Mouse (Mus musculus) stomach, embryonic 14.5 days (tissue): ENCODE measurements around the gene Glod4. TPM values are rescaled to one million over a fixed set of nuclear protein-coding genes. Genes with fewer than 3 reads are reported as not detected.

Source experiments
- ATAC-seq: fragments of 200-750 bp; cut with Nextera tagmentation; 2 replicates; pipeline ENCODE4 v1.8.0; 2017; ENCODE audit warnings: low read depth, moderate TSS enrichment; ENCODE audit not compliant: insufficient number of reproducible peaks, insufficient read depth, low FRiP score
- H3K27ac ChIP-seq: fragments of 300-500 bp; sonication (generic); 2 replicates; pipeline ENCODE4 v1.5.1; 2014; ENCODE audit warnings: mild to moderate bottlenecking, low read length, moderate library complexity, mixed read lengths
- H3K27me3 ChIP-seq: fragments of 300-500 bp; sonication (generic); 2 replicates; pipeline ENCODE4 v1.6.1; 2014; ENCODE audit warnings: low read length, control low read depth, mixed read lengths; ENCODE audit not compliant: control insufficient read depth, insufficient read depth
- H3K36me3 ChIP-seq: fragments of 300-500 bp; sonication (generic); 2 replicates; pipeline ENCODE4 v1.6.1; 2014; ENCODE audit warnings: mild to moderate bottlenecking, control low read depth, low read length, moderate library complexity, mixed read lengths; ENCODE audit not compliant: control insufficient read depth, insufficient read depth
- H3K4me1 ChIP-seq: fragments of 300-500 bp; sonication (generic); 2 replicates; pipeline ENCODE4 v1.6.1; 2014; ENCODE audit warnings: low read length, control low read depth, mixed read lengths; ENCODE audit not compliant: control insufficient read depth, insufficient read depth
- H3K4me2 ChIP-seq: fragments of 300-500 bp; sonication (generic); replicated peaks from 2 replicates; pipeline ENCODE4 v1.6.1; 2014; ENCODE audit warnings: low read depth, low read length, control low read depth
- H3K4me3 ChIP-seq: fragments of 300-500 bp; sonication (generic); 2 replicates; pipeline ENCODE4 v1.5.1; 2014; ENCODE audit warnings: low read depth, low read length, control low read depth
- H3K9ac ChIP-seq: fragments of 300-500 bp; sonication (generic); replicated peaks from 2 replicates; pipeline ENCODE4 v1.6.1; 2014; ENCODE audit warnings: low read depth, mild to moderate bottlenecking, control low read depth, low read length, moderate library complexity, mixed read lengths
- H3K9me3 ChIP-seq: fragments of 300-500 bp; sonication (generic); 2 replicates; pipeline ENCODE4 v1.6.1; 2016; ENCODE audit warnings: low read depth, low read length, control low read depth; ENCODE audit not compliant: control insufficient read depth
- WGBS: fragments of 180-500 bp; shearing (Covaris S2); extraction: QIAGEN DNeasy Blood & Tissue Kit; methylation state at CpG from one replicate; pipeline ENCODE4 v1.1.7; 2014; 5-methylcytosine and 5-hydroxymethylcytosine counted together
- polyA plus RNA-seq: library from polyadenylated mRNA; unstranded; fragments of >200 nt; fragmentation: Nextera tagmentation; extraction: Ambion mirVana; gene quantifications from 2 replicates; pipeline ENCODE4 v1.2.1, GENCODE M21; 2014

Glod4 gene
- polyA plus RNA-seq, 1 experiment from 2014 or later, result 155 TPM

DNA sequence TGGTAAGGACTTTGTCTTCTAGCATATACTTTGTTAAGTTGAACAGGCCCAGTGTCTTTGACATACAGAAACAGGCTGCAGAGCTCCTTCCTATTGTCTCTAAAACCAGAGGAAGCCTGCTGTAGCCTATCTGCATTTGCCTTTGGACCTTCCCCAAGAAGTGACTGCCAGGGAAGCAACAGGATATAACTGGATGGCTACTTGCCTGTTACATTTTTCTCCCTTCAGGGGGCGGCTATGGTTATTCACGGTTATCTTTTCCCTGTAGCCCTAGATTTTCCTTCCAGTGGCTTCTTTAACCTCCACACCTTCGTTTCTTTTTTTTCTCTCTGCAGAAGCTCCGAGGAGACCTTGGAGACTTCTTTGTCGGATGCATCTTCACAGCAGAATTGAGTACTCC, 36.7 kb downstream of the Glod4 start:
- Histone ChIP-seq H3K9ac (no peak overlapping the region), H3K9me3 (no peaks in the 10 kb centered on the region), H3K4me1 (0 out of 2 replicates have a peak, but pooled peaks cover 6% of the 10 kb centered on the region), H3K4me3 (no peak overlapping the region), H3K4me2 (no peak overlapping the region), H3K36me3 (peaks cover 25% of the 10 kb centered on the region), H3K27ac (no peak overlapping the region), H3K27me3 (no peaks in the 10 kb centered on the region)
- ATAC-seq, result no peak
- WGBS, result 85% methylated on average over 5 of the region's 5 CpGs

DNA sequence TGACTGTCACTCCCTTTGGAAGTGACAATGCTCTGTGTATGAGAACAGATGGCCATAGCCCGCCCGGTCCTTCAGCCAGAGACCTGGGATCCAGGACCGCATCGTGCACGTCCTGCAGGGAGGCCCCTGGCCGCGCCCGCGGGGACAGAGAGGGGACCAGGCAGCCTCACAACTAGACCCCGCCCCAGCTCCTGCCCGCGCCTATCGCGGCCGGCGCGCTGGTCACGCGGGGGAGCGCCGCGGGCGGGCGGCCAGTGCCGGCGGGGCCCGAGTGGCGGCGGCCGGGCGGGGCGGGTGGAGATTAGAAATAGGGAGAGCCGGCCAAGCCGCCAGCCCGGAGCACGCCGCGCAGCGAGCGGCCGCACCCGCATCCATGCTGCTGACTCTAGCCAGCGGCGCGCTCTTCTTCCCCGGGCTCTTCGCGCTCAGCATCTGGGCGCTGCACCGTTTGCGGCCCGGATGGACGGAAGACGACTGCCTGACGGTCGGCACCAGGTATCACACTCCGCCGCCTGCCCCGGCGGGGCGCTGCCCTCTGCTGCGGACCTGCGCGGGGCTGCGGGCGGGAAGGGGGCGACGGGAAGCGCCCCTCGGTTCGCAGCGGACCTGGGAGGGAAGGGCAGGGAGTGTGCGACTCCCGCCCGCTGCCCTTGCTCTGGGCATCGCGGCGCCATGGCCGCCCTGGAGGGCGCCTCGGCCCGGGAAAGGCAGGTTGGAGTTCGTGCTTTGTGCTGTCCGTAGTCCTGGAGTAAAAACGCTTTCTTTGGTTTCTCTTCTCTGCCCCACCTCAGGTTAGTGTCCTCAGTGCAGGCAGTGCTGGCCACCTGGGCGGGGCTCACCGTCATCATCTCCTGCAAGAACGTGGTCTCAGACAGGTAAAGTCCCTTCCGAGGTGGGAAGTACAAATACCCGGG, 41.5 kb downstream of the Glod4 start:
- 0 out of 2 replicates have a peak, but pooled peaks cover 6% of the 10 kb centered on the region for H3K4me1 ChIP-seq
- ATAC-seq, result peak; percentile 96
- peaks cover 3% of the 10 kb centered on the region for H3K36me3 ChIP-seq
- H3K27me3 ChIP-seq, result no peaks in the 10 kb centered on the region
- H3K27ac ChIP-seq, result peak overlapping the region; percentile 64
- H3K9ac ChIP-seq, result peak overlapping the region; percentile 91
- under 1% methylated on average over 90 of the region's 90 CpGs for WGBS
- H3K4me2 ChIP-seq, result peak overlapping the region; percentile 90
- H3K4me3 ChIP-seq, result peak overlapping the region; percentile 97
- H3K9me3 ChIP-seq, result no peaks in the 10 kb centered on the region

DNA sequence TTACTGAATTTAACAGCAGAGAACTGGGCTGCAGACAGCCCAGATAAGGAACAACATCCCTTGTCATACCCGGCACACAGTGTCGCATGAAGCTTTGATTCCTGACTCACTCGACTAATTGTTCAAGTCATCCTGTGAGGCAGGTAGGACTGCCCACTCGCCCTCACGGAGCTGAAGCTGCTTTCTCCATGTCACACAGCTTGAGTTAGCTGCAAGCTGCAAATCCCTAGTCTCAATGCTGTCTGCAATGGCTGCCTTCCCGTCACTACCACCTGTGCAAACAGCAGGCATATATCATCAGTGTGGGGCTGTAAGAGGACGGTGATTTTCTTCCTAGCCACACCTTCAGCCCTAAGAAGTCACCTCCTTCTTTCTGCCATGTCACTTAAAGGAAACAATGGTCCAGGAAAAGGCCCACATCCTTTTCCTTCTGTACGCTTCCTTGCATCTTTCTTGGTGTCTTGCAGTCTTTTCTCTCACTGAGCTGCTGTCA, 46.5 kb downstream of the Glod4 start:
- Histone ChIP-seq H3K36me3 (no peaks in the 10 kb centered on the region), H3K27ac (peak overlapping the region; percentile 75), H3K9me3 (no peaks in the 10 kb centered on the region), H3K4me2 (peak overlapping the region; percentile 6), H3K27me3 (no peaks in the 10 kb centered on the region), H3K4me3 (no peak overlapping the region), H3K9ac (no peak overlapping the region), H3K4me1 (no peaks in the 10 kb centered on the region)
- no peak for ATAC-seq
- WGBS, result 45% methylated on average over 8 of the region's 8 CpGs

DNA sequence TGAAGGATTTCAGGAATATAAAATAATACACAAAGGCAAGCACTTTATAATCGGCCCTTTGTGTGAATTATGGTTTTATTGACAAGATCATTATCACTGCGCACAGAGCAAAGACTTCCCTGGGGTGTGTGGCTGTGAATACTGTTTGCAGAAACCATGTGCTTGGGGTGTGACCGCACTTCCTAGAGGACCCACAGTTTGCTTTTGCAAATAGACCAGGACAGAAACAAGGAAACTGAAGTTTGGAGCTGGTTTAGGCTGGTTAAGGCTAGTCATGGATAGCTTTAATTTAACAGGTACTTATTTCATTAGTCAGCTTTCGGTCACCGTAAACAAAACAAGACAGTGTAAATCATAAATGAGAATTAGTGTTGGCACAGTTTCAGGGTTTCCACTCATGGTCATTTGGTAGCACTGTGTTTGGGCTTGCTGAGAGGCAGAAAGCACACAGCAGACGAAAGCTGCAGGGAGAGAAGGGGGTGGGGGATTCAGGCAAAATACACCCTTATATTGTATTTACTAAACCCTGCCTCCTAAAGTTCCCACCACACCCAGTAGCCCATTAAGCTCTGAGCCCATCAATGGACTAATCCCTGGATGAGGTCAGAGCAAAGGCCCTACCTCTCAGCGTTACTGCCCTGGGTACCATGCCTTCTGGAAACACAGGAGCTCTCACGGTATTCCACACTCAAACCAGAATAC, 47.1 kb downstream of the Glod4 start:
- peak; percentile 84 for ATAC-seq
- WGBS, result 55% methylated on average over 8 of the region's 8 CpGs
- Histone ChIP-seq H3K27ac (peak overlapping the region; percentile 75), H3K4me3 (no peak overlapping the region), H3K9ac (no peak overlapping the region), H3K4me2 (peak overlapping the region; percentile 6), H3K36me3 (no peaks in the 10 kb centered on the region), H3K27me3 (no peaks in the 10 kb centered on the region), H3K9me3 (no peaks in the 10 kb centered on the region), H3K4me1 (no peaks in the 10 kb centered on the region)

DNA sequence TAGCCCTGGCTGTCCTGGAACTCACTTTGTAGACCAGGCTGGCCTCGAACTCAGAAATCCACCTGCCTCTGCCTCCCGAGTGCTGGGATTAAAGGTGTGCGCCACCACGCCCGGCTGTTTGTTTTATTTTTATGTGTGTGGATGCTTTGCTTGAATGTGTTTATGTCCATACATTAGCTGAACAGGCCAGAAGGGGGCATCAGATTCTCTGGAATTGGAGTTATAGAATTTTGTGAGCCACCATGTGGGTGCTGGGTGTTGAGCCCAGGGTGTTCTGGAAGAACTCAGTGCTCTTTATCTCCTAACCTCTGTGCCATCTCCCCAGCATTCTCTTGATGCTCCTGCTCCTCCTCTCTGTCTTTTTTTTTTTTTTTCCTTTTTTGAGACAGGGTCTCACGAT, 56.6 kb downstream of the Glod4 start:
- H3K27me3 ChIP-seq, result no peaks in the 10 kb centered on the region
- no peak overlapping the region for H3K4me3 ChIP-seq
- H3K4me2 ChIP-seq, result no peak overlapping the region
- H3K9ac ChIP-seq, result no peak overlapping the region
- H3K27ac ChIP-seq, result no peak overlapping the region
- 75% methylated on average over 6 of the region's 6 CpGs for WGBS
- no peak for ATAC-seq
- H3K4me1 ChIP-seq, result no peaks in the 10 kb centered on the region
- no peaks in the 10 kb centered on the region for H3K36me3 ChIP-seq
- H3K9me3 ChIP-seq, result no peaks in the 10 kb centered on the region

DNA sequence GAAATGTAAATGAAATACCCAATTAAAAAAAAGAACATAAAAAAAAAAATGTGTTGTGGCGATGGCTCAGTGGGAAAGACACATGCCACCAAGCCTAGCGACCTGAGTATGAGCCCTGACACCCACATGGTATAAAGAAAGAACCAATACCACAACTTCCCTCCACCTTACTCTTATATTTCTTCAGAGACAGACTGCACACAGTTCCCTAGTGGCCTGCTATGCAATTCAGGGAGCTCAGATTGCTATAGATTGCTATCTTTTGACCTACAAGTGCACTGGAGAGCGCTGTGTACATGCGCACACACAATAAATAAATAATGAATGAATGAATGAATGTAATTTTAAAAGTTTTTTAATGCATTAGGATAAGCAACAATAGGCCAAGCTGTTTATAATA, 59.8 kb downstream of the Glod4 start:
- Histone ChIP-seq H3K9ac (no peak overlapping the region), H3K4me2 (no peak overlapping the region), H3K4me3 (no peak overlapping the region), H3K27ac (no peak overlapping the region), H3K27me3 (no peaks in the 10 kb centered on the region), H3K9me3 (no peaks in the 10 kb centered on the region), H3K4me1 (peaks cover 2% of the 10 kb centered on the region; the same call in 1 of the 2 replicates), H3K36me3 (no peaks in the 10 kb centered on the region)
- WGBS, result 73% methylated on average over 4 of the region's 4 CpGs
- ATAC-seq, result no peak

DNA sequence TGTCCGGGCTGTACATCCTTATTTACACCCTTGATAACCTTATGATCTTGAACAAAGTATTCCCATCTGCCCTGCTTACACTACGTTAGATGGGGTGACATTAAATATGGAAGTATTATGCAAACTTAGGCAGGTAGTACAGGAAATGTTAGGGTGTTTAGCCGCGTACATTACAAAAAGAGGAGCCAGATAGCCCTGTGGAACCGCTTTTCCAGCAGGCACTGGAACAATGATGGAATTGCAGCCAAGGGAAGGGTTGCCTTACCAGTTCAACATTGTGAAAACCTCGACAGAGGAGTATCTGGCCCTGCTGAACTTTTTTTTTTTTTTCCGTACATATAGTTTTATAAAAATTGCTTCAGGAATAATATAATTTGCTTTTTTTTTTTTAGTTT, 63.4 kb downstream of the Glod4 start:
- H3K27ac ChIP-seq, result no peak overlapping the region
- WGBS, result 21% methylated on average over 7 of the region's 7 CpGs
- peak overlapping the region; percentile 64 for H3K4me3 ChIP-seq
- ATAC-seq, result no peak
- H3K9ac ChIP-seq, result peak overlapping the region; percentile 72
- H3K27me3 ChIP-seq, result no peaks in the 10 kb centered on the region
- H3K4me1 ChIP-seq, result peaks cover 7% of the 10 kb centered on the region; the same call in 1 of the 2 replicates
- H3K9me3 ChIP-seq, result no peaks in the 10 kb centered on the region
- H3K4me2 ChIP-seq, result peak overlapping the region; percentile 95
- H3K36me3 ChIP-seq, result no peaks in the 10 kb centered on the region

DNA sequence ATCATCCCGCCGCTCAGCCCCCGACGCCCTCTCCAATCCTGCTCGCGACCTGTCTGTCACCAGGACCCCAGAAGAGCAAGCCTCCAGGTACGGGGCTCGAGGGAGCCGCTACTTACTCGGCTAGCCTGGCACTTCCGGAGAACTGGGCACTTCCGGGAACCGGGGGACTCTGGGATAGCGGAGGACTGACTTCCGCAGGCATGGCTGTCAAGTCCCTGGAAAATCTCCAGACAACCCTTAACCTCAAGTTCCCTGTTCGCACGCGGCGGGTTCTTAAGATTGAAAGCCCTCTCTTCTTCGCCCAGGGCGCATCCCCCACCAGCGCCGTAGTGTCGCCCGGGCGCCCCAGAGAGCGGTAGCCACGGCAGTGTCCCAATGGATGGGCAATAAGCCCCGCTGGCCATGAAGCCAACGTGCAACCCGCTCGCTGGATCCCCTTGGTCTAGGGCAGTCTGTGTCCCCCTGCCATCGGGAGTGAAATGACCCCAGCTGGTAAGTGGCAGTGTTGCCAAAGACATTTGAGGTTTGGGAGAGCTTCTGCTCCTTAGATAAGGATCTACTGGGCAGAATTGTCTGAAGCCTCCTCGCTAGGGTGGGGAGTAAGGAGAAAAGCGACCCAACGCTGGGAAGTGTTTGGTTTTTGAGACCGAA, 63.9 kb downstream of the Glod4 start, which contains the start of the genes Vps53 and Fam57a:
Gene Vps53 (minus strand): TSS at position 153 of the 651 bp plus-strand sequence.
Gene Fam57a (plus strand): TSS at position 177 of the 651 bp plus-strand sequence.
- H3K9me3 ChIP-seq, result no peaks in the 10 kb centered on the region
- WGBS, result under 1% methylated on average over 37 of the region's 37 CpGs
- H3K4me2 ChIP-seq, result peak within 1 kb of the TSS; percentile 95
- no peaks in the 10 kb centered on the region for H3K36me3 ChIP-seq
- peak within 1 kb of the TSS; percentile 72 for H3K9ac ChIP-seq
- ATAC-seq, result peak; percentile 89
- H3K4me3 ChIP-seq, result peak within 1 kb of the TSS; percentile 64
- peak within 1 kb of the TSS; percentile 52; the same call in 1 of the 2 replicates for H3K27ac ChIP-seq
- no peaks in the 10 kb centered on the region for H3K27me3 ChIP-seq
- H3K4me1 ChIP-seq, result peaks cover 7% of the 10 kb centered on the region; the same call in 1 of the 2 replicates
